Mouse (Mus musculus): ENCODE data around the gene Gm28891.
"Not testable (repeated sequence)": the region's sequence is repeated elsewhere in the genome, so short reads cannot be mapped to it uniquely, and the experiment has no call there.

Gene Gm28891

DNA sequence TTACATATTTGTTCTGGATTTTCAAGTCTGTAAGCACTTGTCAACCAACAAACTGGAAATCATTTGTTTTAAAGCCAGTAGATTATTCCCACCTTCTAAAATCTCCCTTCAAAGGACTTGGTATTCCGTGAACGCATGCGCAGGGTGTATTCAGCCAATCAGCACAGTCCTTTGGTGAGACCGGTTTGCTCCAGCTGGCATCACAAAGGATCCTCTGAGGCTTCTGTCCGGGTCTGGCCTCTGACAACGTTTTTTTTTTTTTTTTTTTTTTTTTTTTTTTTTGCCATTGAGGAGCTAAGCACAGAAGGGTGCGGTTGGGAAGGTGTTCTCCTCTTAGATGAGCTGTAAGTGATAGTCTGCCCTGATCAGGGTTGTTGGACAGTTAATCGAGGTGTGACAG lies at the start of gene Gm28891:
TSS of gene Gm28891 (plus strand) at position 301 of the 400 bp plus-strand sequence.
- not testable (repeated sequence) for DNase-seq (ENCODE audit: low spot score)
